Mouse (Mus musculus): Measurements from ENCODE around the gene Ppp2r5c. TPM values are rescaled to one million over a fixed set of nuclear protein-coding genes. Genes with fewer than 3 reads are reported as not detected.

The Ppp2r5c gene
- total and polyA plus RNA-seq, 3 experiments: 72.0 to 100.0 (median 93.9) TPM

- TF ChIP-seq NRF1 (IDR thresholded peaks at IDR 0.05; ENCODE audit: insufficient read depth, low read depth, low read length, poor library complexity, severe bottlenecking) (0 out of 2 replicates have a peak, but pooled peaks have one; percentile 28), ZC3H11A (IDR thresholded peaks at IDR 0.05; ENCODE audit: low read depth, low read length) (peak; percentile 36; the same call in 1 of the 2 replicates), TAL1 (IDR thresholded peaks at IDR 0.05; ENCODE audit: low read length) (no peak), UBTF (IDR thresholded peaks at IDR 0.05; ENCODE audit: borderline replicate concordance, insufficient read depth, low read depth, low read length) (no peak), SIN3A (IDR thresholded peaks at IDR 0.05; ENCODE audit: low read length) (peak; percentile 49; the same call in 1 of the 2 replicates), MEF2A (IDR thresholded peaks at IDR 0.05; ENCODE audit: extremely low read depth, insufficient replicate concordance, low read depth, low read length, poor library complexity, severe bottlenecking) (no peak), ELF1 (IDR thresholded peaks at IDR 0.05; ENCODE audit: low read depth, low read length) (peak; percentile 28; the same call in 1 of the 2 replicates), CHD2 (IDR thresholded peaks at IDR 0.05; ENCODE audit: low read length) (no peak), MYB (IDR thresholded peaks at IDR 0.05; ENCODE audit: low read depth, low read length) (no peak), MXI1 (IDR thresholded peaks at IDR 0.05; ENCODE audit: low read depth, low read length) (peak; percentile 36), GABPA (IDR thresholded peaks at IDR 0.05; ENCODE audit: low read depth, low read length) (no peak), USF1 (IDR thresholded peaks at IDR 0.05; ENCODE audit: low read depth, low read length) (no peak), SMC3 (IDR thresholded peaks at IDR 0.05; ENCODE audit: low read depth, low read length) (peak; percentile 47), ZMIZ1 (IDR thresholded peaks at IDR 0.05; ENCODE audit: low read depth, low read length) (no peak), RAD21 (IDR thresholded peaks at IDR 0.05; ENCODE audit: low read depth, low read length) (peak; percentile 59), BHLHE40 (IDR thresholded peaks at IDR 0.05; ENCODE audit: borderline replicate concordance, low read depth, low read length) (0 out of 2 replicates have a peak, but pooled peaks have one; percentile 31), POLR2A (IDR thresholded peaks at IDR 0.05; ENCODE audit: control insufficient read depth in 1 of 2, insufficient read depth in 1 of 2, low read depth in 1 of 2, low read length in 2 of 2, poor library complexity in 1 of 2) (no peak)
Observed at GRCm38 (mm10) chr12:110416244-110416643, 30.7 kb upstream of the Ppp2r5c start (continued).

GRCm38 (mm10) chr12:110417023-110417986 is 29.6 kb upstream of the Ppp2r5c start:
- peaks cover 2 to 8% of the 10 kb centered on the region in 2 experiments; a peak in 3 of 4 replicates for H3K4me1 ChIP-seq (ENCODE audit: control insufficient read depth in 1 of 2, insufficient read depth in 2 of 2, low read length in 2 of 2)
- H3K9ac ChIP-seq (ENCODE audit: control insufficient read depth, low read depth, low read length, poor library complexity, severe bottlenecking): peak overlapping the region; percentile 63
- no peaks in the 10 kb centered on the region; the same call in 1 of the 2 replicates for H3K79me2 ChIP-seq (ENCODE audit: control insufficient read depth, insufficient read depth, low read length, poor library complexity)
- TF ChIP-seq CHD2 (IDR thresholded peaks at IDR 0.05; ENCODE audit: low read length) (no peak), MEF2A (IDR thresholded peaks at IDR 0.05; ENCODE audit: extremely low read depth, insufficient replicate concordance, low read depth, low read length, poor library complexity, severe bottlenecking) (no peak), RCOR1 (IDR thresholded peaks at IDR 0.05; ENCODE audit: low read depth, low read length) (no peak), CHD1 (IDR thresholded peaks at IDR 0.05; ENCODE audit: low read depth, low read length) (no peak), ZC3H11A (IDR thresholded peaks at IDR 0.05; ENCODE audit: low read depth, low read length) (no peak), GABPA (IDR thresholded peaks at IDR 0.05; ENCODE audit: low read depth, low read length) (no peak), ETS1 (IDR thresholded peaks at IDR 0.05; ENCODE audit: low read depth, low read length) (peak; percentile 57), MAFK (IDR thresholded peaks at IDR 0.05; ENCODE audit: borderline replicate concordance, low read depth, low read length) (no peak), MXI1 (IDR thresholded peaks at IDR 0.05; ENCODE audit: low read depth, low read length) (0 out of 2 replicates have a peak, but pooled peaks have one; percentile 64), SIN3A (IDR thresholded peaks at IDR 0.05; ENCODE audit: low read length) (peak; percentile 56; the same call in 1 of the 2 replicates), TAL1 (IDR thresholded peaks at IDR 0.05; ENCODE audit: low read length) (peak; percentile 11; the same call in 1 of the 2 replicates), USF2 (IDR thresholded peaks at IDR 0.05; ENCODE audit: borderline replicate concordance in 1 of 2, insufficient read depth in 1 of 2, low read depth in 1 of 2, low read length in 2 of 2) (no peak), JUND (IDR thresholded peaks at IDR 0.05; ENCODE audit: low read depth, low read length) (no peak), TCF12 (IDR thresholded peaks at IDR 0.05; ENCODE audit: low read depth, low read length) (peak; percentile 23; the same call in 1 of the 2 replicates), USF1 (IDR thresholded peaks at IDR 0.05; ENCODE audit: low read depth, low read length) (0 out of 2 replicates have a peak, but pooled peaks have one; percentile 14), NRF1 (IDR thresholded peaks at IDR 0.05; ENCODE audit: insufficient read depth, low read depth, low read length, poor library complexity, severe bottlenecking) (peak; percentile 95), ZNF384 (IDR thresholded peaks at IDR 0.05; ENCODE audit: low read depth, low read length) (no peak), ZMIZ1 (IDR thresholded peaks at IDR 0.05; ENCODE audit: low read depth, low read length) (peak; percentile 73), MAX (IDR thresholded peaks at IDR 0.05; ENCODE audit: low read length) (peak; percentile 75; the same call in 1 of the 2 replicates), MYC (IDR thresholded peaks at IDR 0.05; ENCODE audit: low read depth, low read length) (peak; percentile 69; the same call in 1 of the 2 replicates), MAZ (IDR thresholded peaks at IDR 0.05; ENCODE audit: low read depth, low read length) (peak; percentile 60; the same call in 1 of the 2 replicates), UBTF (IDR thresholded peaks at IDR 0.05; ENCODE audit: borderline replicate concordance, insufficient read depth, low read depth, low read length) (no peak)

More at GRCm38 (mm10) chr12:110417023-110417986, 29.6 kb upstream of the Ppp2r5c start:
- peak; percentile 91 for DNase-seq (ENCODE audit: low read depth, low spot score)
- Histone ChIP-seq H3K27me3 (ENCODE audit: control insufficient read depth in 1 of 2, insufficient read depth in 2 of 2, low read length in 2 of 2) (no peaks in the 10 kb centered on the region), H3K9me3 (replicated peaks; ENCODE audit: insufficient read depth, low read length) (no peaks in the 10 kb centered on the region), H3K36me3 (ENCODE audit: control insufficient read depth in 1 of 2, insufficient read depth in 2 of 2, low read length in 2 of 2) (peaks cover 0 to 4% of the 10 kb centered on the region in 2 experiments; a peak in 1 of 4 replicates), H3K27ac (ENCODE audit: control insufficient read depth, low read depth, low read length) (peak overlapping the region; percentile 79), H3K4me3 (ENCODE audit: control insufficient read depth in 1 of 2, insufficient read depth in 1 of 2, low read depth in 2 of 2, low read length in 2 of 2) (peak overlapping the region; percentile 62 to 83)

Data from MEL (cell line).